ENCODE assay signal across 16 mouse cellular contexts in genomic region chr17:48454190-48454589, GRCm38 (mm10). TPM values are rescaled to one million over a fixed set of nuclear protein-coding genes. Genes with fewer than 3 reads are reported as not detected.
A peak's percentile ranks its signal among the peaks of the same experiment; 100 is the strongest.
DNase-seq lines count a peak whose midpoint lies in the region; ATAC-seq and TF ChIP-seq lines count a peak whose summit lies in the region.
"Had no signal": no experiment of that assay in that cellular context is flagged by ENCODE, and none has a peak within 500 bp of the region (broad histone marks: within the 10 kb centered on the region; RNA-seq: fewer than 3 reads in every experiment).

No protein-coding gene starts in this region.

- no peak overlapping the region for H3K4me3 ChIP-seq in kidney, embryonic 14.5 days (ENCODE audit: low read length)
- H3K4me3 ChIP-seq in G1E (ENCODE audit: low read depth, low read length): peak overlapping the region; percentile 71
- H3K4me3 ChIP-seq in intestine, embryonic 15.5 days (replicated peaks): peak overlapping the region; percentile 42
- 0 out of 2 replicates have a peak overlapping the region, but pooled peaks have one; percentile 23 for H3K4me3 ChIP-seq in stomach, embryonic 15.5 days (replicated peaks)
- H3K4me3 ChIP-seq: hindbrain, embryonic 13.5 days; limb, embryonic 10.5 days; midbrain, embryonic 15.5 days; neural tube, embryonic 12.5 days had no signal

- WGBS in kidney, embryonic 14.5 days: 65% methylated on average over 7 of the region's 7 CpGs
- 48% methylated on average over 7 of the region's 7 CpGs for WGBS in intestine, embryonic 15.5 days
- WGBS in stomach, embryonic 15.5 days: 53% methylated on average over 7 of the region's 7 CpGs

- no peak overlapping the region for H3K9ac ChIP-seq in kidney, embryonic 14.5 days (ENCODE audit: low read depth, low read length)
- H3K9ac ChIP-seq in intestine, embryonic 15.5 days: no peak overlapping the region; the same call in 1 of the 2 replicates
- no peak overlapping the region for H3K9ac ChIP-seq in stomach, embryonic 15.5 days
- H3K9ac ChIP-seq: hindbrain, embryonic 13.5 days; midbrain, embryonic 15.5 days; neural tube, embryonic 12.5 days had no signal

- ATAC-seq in kidney, embryonic 14.5 days (ENCODE audit: low FRiP score, low TSS enrichment): no peak
- ATAC-seq in G1E (ENCODE audit: extremely low read depth, insufficient number of reproducible peaks, low FRiP score, poor library complexity, severe bottlenecking): no peak
- 0 out of 2 replicates have a peak, but pooled peaks have one; percentile 3 for ATAC-seq in intestine, embryonic 15.5 days
- no peak for ATAC-seq in stomach, embryonic 15.5 days (ENCODE audit: insufficient read depth, low FRiP score, low read depth)
- ATAC-seq: midbrain, embryonic 15.5 days had no signal

- H3K4me2 ChIP-seq in kidney, embryonic 14.5 days (replicated peaks; ENCODE audit: low read depth, low read length): peak overlapping the region; percentile 15; the same call in 1 of the 2 replicates
- H3K4me2 ChIP-seq in intestine, embryonic 15.5 days (replicated peaks): peak overlapping the region; percentile 52
- peak overlapping the region; percentile 22; the same call in 1 of the 2 replicates for H3K4me2 ChIP-seq in stomach, embryonic 15.5 days
- H3K4me2 ChIP-seq: hindbrain, embryonic 13.5 days; midbrain, embryonic 15.5 days; neural tube, embryonic 12.5 days had no signal

- no peaks in the 10 kb centered on the region for H3K36me3 ChIP-seq in kidney, embryonic 14.5 days (ENCODE audit: control insufficient read depth, insufficient read depth, low read length)
- H3K36me3 ChIP-seq in G1E (replicated peaks): peaks cover 32% of the 10 kb centered on the region
- H3K36me3 ChIP-seq in intestine, embryonic 15.5 days: no peaks in the 10 kb centered on the region
- no peaks in the 10 kb centered on the region for H3K36me3 ChIP-seq in stomach, embryonic 15.5 days
- H3K36me3 ChIP-seq: hindbrain, embryonic 13.5 days; limb, embryonic 10.5 days; midbrain, embryonic 15.5 days; neural tube, embryonic 12.5 days had no signal

- peaks cover 13% of the 10 kb centered on the region for H3K4me1 ChIP-seq in kidney, embryonic 14.5 days (ENCODE audit: control insufficient read depth, insufficient read depth, low read length)
- peaks cover 94% of the 10 kb centered on the region for H3K4me1 ChIP-seq in G1E (ENCODE audit: insufficient read depth, low read depth, low read length)
- peaks cover 7% of the 10 kb centered on the region; the same call in 1 of the 2 replicates for H3K4me1 ChIP-seq in intestine, embryonic 15.5 days (replicated peaks)
- 0 out of 2 replicates have a peak, but pooled peaks cover 11% of the 10 kb centered on the region for H3K4me1 ChIP-seq in stomach, embryonic 15.5 days
- H3K4me1 ChIP-seq: neural tube, embryonic 12.5 days had no signal

- no peaks in the 10 kb centered on the region for H3K9me3 ChIP-seq in kidney, embryonic 14.5 days (ENCODE audit: control insufficient read depth, low read length)
- no peaks in the 10 kb centered on the region for H3K9me3 ChIP-seq in G1E (replicated peaks)
- no peaks in the 10 kb centered on the region for H3K9me3 ChIP-seq in intestine, embryonic 15.5 days
- no peaks in the 10 kb centered on the region for H3K9me3 ChIP-seq in stomach, embryonic 15.5 days
- H3K9me3 ChIP-seq: hindbrain, embryonic 13.5 days; limb, embryonic 10.5 days; midbrain, embryonic 15.5 days; neural tube, embryonic 12.5 days had no signal

- DNase-seq in kidney, postnatal 25 days: no peak
- no peak for DNase-seq in G1E (ENCODE audit: low spot score)
- DNase-seq in urinary bladder, adult 2 months (ENCODE audit: low spot score): no peak
- no peak for DNase-seq in thymus, postnatal 10 days (ENCODE audit: low spot score in 2 of 2)
- DNase-seq: adrenal gland, postnatal 36 days; cerebellum, postnatal 36 days; kidney, adult 9 months; right cerebral cortex, adult 18-20 months; thymus, adult 2 months had no signal

- H3K27ac ChIP-seq in kidney, embryonic 14.5 days (ENCODE audit: low read depth, low read length): no peak overlapping the region
- H3K27ac ChIP-seq in intestine, embryonic 15.5 days: peak overlapping the region; percentile 72
- peak overlapping the region; percentile 23; the same call in 1 of the 2 replicates for H3K27ac ChIP-seq in stomach, embryonic 15.5 days
- H3K27ac ChIP-seq: hindbrain, embryonic 13.5 days; limb, embryonic 10.5 days; midbrain, embryonic 15.5 days; neural tube, embryonic 12.5 days had no signal

- no peaks in the 10 kb centered on the region for H3K27me3 ChIP-seq in kidney, embryonic 14.5 days (ENCODE audit: control insufficient read depth, insufficient read depth, low read length)
- no peaks in the 10 kb centered on the region for H3K27me3 ChIP-seq in G1E (ENCODE audit: insufficient read depth, low read length)
- H3K27me3 ChIP-seq in intestine, embryonic 15.5 days (replicated peaks): no peaks in the 10 kb centered on the region
- no peaks in the 10 kb centered on the region for H3K27me3 ChIP-seq in stomach, embryonic 15.5 days (replicated peaks)
- H3K27me3 ChIP-seq: midbrain, embryonic 15.5 days; neural tube, embryonic 12.5 days had no signal

- TF ChIP-seq CTCF in G1E (IDR thresholded peaks at IDR 0.05; ENCODE audit: low read depth, low read length): no peak

RNA-seq across cellular contexts. Expression of gene Unc5cl, which starts 0.5 kb away (rescaled TPM):
- polyA plus RNA-seq in kidney, embryonic 14.5 days (2014; fragmentation: Nextera tagmentation; extraction: Ambion mirVana): 3.5 and 4.7 TPM in 2 replicates
- total RNA-seq in G1E (2014; fragmentation: Nextera tagmentation) (22.1 and 25.9 TPM in 2 replicates), G1E (2017) (15.6 and 17.6 TPM in 2 replicates)
- polyA plus RNA-seq in G1E (2012): 15.9 and 16.3 TPM in 2 replicates
- 36.3 and 38.9 TPM in 2 replicates for polyA plus RNA-seq in intestine, embryonic 15.5 days (2015; fragmentation: Nextera tagmentation; extraction: Ambion mirVana)
- polyA plus RNA-seq in stomach, embryonic 15.5 days (2015; fragmentation: Nextera tagmentation; extraction: Ambion mirVana): 14.3 and 16.8 TPM in 2 replicates
- polyA plus RNA-seq in urinary bladder, adult 2 months (2012; rRNA removed): 0.11 and 0.13 TPM in 2 replicates
- total RNA-seq: adrenal gland, postnatal 36 days had no signal
- polyA plus RNA-seq: neural tube, embryonic 12.5 days had no signal

RNA-seq across cellular contexts. Expression of gene Tspo2, which starts 2.9 kb away (rescaled TPM):
- 1.9 TPM in 2 replicates for polyA plus RNA-seq in kidney, embryonic 14.5 days (2014; fragmentation: Nextera tagmentation; extraction: Ambion mirVana)
- total RNA-seq in G1E (2014; fragmentation: Nextera tagmentation) (84.5 and 99.5 TPM in 2 replicates), G1E (2017) (57.0 and 61.3 TPM in 2 replicates)
- polyA plus RNA-seq in G1E (2012): 23.0 and 47.5 TPM in 2 replicates
- polyA plus RNA-seq in intestine, embryonic 15.5 days (2015; fragmentation: Nextera tagmentation; extraction: Ambion mirVana): 3.5 and 4.4 TPM in 2 replicates
- polyA plus RNA-seq in stomach, embryonic 15.5 days (2015; fragmentation: Nextera tagmentation; extraction: Ambion mirVana): 6.8 and 13.6 TPM in 2 replicates
- polyA plus RNA-seq in urinary bladder, adult 2 months (2012; rRNA removed): not detected in 2 replicates
- total RNA-seq: adrenal gland, postnatal 36 days had no signal
- polyA plus RNA-seq: limb, embryonic 10.5 days had no signal

RNA-seq across cellular contexts. Expression of gene Apobec2, which starts 21.5 kb away (rescaled TPM):
- polyA plus RNA-seq in kidney, embryonic 14.5 days (2014; fragmentation: Nextera tagmentation; extraction: Ambion mirVana): 0.69 and 0.89 TPM in 2 replicates
- not detected in 2 replicates for total RNA-seq in G1E (2014; fragmentation: Nextera tagmentation)
- 0.06 and 0.11 TPM in 2 replicates for total RNA-seq in G1E (2017)
- polyA plus RNA-seq in G1E (2012): not detected in 2 replicates
- polyA plus RNA-seq in intestine, embryonic 15.5 days (2015; fragmentation: Nextera tagmentation; extraction: Ambion mirVana): 3.8 and 4.1 TPM in 2 replicates
- 4.4 and 5.2 TPM in 2 replicates for polyA plus RNA-seq in stomach, embryonic 15.5 days (2015; fragmentation: Nextera tagmentation; extraction: Ambion mirVana)
- polyA plus RNA-seq in urinary bladder, adult 2 months (2012; rRNA removed): 6.8 and 7.9 TPM in 2 replicates

RNA-seq across cellular contexts. Expression of gene Oard1, which starts 44.4 kb away (rescaled TPM):
- 82.5 and 101 TPM in 2 replicates for polyA plus RNA-seq in kidney, embryonic 14.5 days (2014; fragmentation: Nextera tagmentation; extraction: Ambion mirVana)
- total RNA-seq in G1E (2014; fragmentation: Nextera tagmentation) (34.3 and 39.8 TPM in 2 replicates), G1E (2017) (83.4 and 91.3 TPM in 2 replicates)
- polyA plus RNA-seq in G1E (2012): 3.5 and 5.0 TPM in 2 replicates
- polyA plus RNA-seq in intestine, embryonic 15.5 days (2015; fragmentation: Nextera tagmentation; extraction: Ambion mirVana): 72.8 and 73.2 TPM in 2 replicates
- polyA plus RNA-seq in stomach, embryonic 15.5 days (2015; fragmentation: Nextera tagmentation; extraction: Ambion mirVana): 61.1 and 68.7 TPM in 2 replicates
- 38.1 and 42.4 TPM in 2 replicates for polyA plus RNA-seq in urinary bladder, adult 2 months (2012; rRNA removed)

RNA-seq across cellular contexts. Expression of gene Nfya, which starts 44.5 kb away (rescaled TPM):
- 16.4 and 26.7 TPM in 2 replicates for polyA plus RNA-seq in kidney, embryonic 14.5 days (2014; fragmentation: Nextera tagmentation; extraction: Ambion mirVana)
- total RNA-seq in G1E (2014; fragmentation: Nextera tagmentation) (193 and 203 TPM in 2 replicates), G1E (2017) (22.5 and 27.4 TPM in 2 replicates)
- 41.1 and 43.3 TPM in 2 replicates for polyA plus RNA-seq in G1E (2012)
- 11.2 and 12.5 TPM in 2 replicates for polyA plus RNA-seq in intestine, embryonic 15.5 days (2015; fragmentation: Nextera tagmentation; extraction: Ambion mirVana)
- 11.4 and 12.3 TPM in 2 replicates for polyA plus RNA-seq in stomach, embryonic 15.5 days (2015; fragmentation: Nextera tagmentation; extraction: Ambion mirVana)
- 31.7 and 39.2 TPM in 2 replicates for polyA plus RNA-seq in urinary bladder, adult 2 months (2012; rRNA removed)
